Mouse (Mus musculus) embryo, embryonic 10 days (tissue): ENCODE measurements at regions not wholly inside any gene's neighbourhood (a gene's known extent, or its start where the extent isn't known, plus 50 kb on each side); places are given as distances from the start of the nearest gene placed in this dataset.

ENCODE experiments used
- DNase-seq: peaks from one replicate; pipeline ENCODE4 v3.0.0-alpha.2; 2015; ENCODE audit warnings: low spot score

DNA sequence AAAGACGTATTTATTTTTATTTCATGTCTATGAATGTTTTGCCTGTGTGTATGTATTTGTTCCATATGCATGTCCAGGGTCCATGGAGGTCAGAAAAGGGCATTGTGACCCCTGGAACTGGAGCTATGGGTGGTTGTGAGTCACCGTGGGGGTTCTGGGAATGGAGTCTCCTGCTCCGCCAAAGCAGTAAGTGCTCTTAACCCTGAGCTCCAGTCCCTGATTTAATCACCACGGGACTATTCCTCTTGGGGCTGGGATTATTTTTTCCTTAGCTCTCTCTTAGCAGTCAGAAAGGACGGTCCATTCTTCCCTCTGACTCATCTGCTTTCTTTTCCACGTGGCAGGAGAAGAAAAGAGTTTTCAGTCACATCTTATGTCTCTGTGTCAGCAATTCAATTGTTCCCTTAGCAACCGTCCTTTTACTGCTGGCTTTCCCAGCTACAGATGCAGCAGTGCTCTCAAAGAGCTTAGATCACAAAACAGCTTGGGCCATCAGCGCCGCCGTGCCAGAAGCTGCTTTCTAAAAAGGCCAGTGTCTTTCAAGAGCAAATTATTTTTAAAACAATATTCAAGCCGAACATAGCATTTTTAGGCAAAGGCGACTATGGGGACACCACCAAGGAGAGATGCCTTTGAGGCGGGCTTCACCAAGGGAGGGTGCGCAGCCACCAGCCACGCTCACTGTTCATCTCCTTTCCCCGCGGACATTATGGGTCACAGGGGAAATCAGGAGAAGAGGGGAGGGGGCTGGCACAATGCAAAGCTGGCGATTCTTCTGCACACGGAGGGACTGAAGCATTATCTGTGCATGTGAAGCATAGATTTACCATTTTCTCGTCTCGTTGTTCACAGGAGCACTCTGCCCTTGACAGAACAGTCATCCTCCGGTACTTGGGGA is 110.8 kb downstream of the Map3k7 start:
- peak; percentile 82 for DNase-seq

- DNase-seq = no peak
These were observed 112.6 kb downstream of the Map3k7 start for GRCm38 (mm10) chr4:32076391-32076925.

- DNase-seq = no peak
These were observed 119.6 kb downstream of the Map3k7 start for GRCm38 (mm10) chr4:32083456-32083855.

DNA sequence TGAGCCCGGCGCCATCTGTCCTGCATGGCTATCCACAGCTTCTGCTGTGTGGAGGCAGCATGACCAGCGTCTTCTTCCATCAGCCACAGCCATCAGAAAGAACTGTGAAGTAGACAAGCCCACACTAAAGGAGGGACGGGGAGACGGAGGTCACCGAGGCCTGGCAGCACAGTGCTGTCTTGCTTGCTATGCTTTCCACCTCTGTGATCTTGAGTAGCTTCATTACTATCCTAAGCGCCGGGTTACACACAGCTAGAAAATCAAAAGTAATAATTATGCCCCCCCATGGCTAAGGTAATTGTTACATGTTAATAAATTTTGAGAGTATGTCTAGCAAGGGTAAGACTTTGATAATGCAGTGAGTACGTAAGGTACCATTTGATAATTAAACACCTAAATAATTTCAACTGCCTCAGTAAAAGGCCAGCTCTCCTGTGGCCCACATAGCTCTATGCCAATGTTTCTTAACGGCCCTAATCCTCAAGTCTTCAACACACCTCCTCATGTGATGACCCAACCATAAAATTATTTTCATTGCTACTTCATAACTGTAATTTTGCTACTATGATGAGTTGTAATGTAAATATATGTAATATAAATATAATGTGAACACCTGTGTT is 120.5 kb downstream of the Map3k7 start:
- no peak for DNase-seq

DNA sequence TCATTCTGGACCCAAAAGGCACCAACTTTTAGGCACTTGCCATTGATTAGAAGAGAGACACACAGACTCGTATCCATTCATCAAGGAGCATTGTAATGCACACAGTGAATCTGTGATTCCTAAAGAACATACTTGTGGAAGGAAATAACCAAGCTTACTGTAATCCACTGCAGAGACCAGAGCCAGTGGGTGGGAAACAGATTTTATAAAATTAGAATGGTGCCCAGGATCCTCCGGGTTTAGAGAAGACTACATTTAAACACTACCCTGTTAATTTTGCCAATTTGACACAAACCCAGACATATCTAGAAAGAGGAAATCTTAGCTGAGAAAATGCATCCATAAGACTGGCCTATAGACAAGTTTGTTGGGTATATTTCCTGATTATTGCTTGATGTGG is 121.1 kb downstream of the Map3k7 start:
- DNase-seq = no peak

- DNase-seq = no peak
These were observed 127.2 kb downstream of the Map3k7 start for GRCm38 (mm10) chr4:32091086-32091485.

- DNase-seq = no peak
These were observed 128.6 kb downstream of the Map3k7 start for GRCm38 (mm10) chr4:32092320-32093041.

DNA sequence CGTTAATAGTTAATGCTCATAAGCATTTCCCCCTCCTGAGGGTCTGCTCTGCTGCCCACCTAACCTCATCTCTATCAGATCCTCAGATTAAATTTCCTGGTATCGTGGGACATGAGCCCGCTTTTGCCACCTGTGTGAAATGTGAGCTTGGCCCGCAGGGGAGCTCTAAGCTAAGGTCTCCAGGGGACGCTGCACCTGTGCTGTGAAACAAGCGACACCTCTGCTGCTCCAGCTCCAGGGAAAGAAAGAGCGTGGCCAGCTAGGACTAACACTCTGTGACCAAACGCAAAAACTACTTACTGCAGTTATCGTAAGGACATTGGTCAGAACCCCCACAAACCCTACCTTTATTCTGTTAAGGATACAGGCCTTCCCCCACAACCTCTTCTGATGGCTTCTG is 134.3 kb downstream of the Map3k7 start:
- DNase-seq = no peak

GRCm38 (mm10) chr4:32101002-32101401 is 137.1 kb downstream of the Map3k7 start:
- no peak for DNase-seq

- peak; percentile 30 for DNase-seq
These were observed 131.9 kb upstream of the Bach2 start for GRCm38 (mm10) chr4:32106664-32107171.

- no peak for DNase-seq
These were observed 116.3 kb upstream of the Bach2 start for GRCm38 (mm10) chr4:32122320-32122719.

GRCm38 (mm10) chr4:32126828-32127227 is 111.8 kb upstream of the Bach2 start:
- no peak for DNase-seq

GRCm38 (mm10) chr4:32130594-32130993 is 108.0 kb upstream of the Bach2 start:
- DNase-seq = peak; percentile 44

DNA sequence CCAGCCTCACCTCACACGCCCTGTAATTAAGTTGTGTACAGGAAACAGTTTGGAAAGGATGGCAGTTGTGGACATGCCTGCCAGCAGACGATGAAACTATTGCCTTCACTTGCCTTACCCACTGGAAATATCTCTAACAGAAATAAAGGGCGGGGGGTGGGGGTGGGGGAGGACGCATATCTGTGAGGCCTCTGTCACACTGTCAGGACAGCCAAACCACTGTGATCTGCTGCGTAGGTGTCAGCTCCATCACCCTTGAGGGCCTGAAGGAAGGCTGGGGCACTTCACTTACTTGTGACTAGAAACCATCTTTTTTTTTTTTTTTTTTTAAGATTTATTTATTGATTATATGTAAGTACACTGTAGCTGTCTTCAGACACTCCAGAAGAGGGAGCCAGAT is 106.8 kb upstream of the Bach2 start:
- DNase-seq = no peak

- DNase-seq = no peak
These were observed 102.5 kb upstream of the Bach2 start for GRCm38 (mm10) chr4:32136151-32136550.

GRCm38 (mm10) chr4:32137243-32137642 is 101.4 kb upstream of the Bach2 start:
- no peak for DNase-seq

- DNase-seq = no peak
These were observed 100.6 kb upstream of the Bach2 start for GRCm38 (mm10) chr4:32137966-32138365.

GRCm38 (mm10) chr4:32139586-32139985 is 99.0 kb upstream of the Bach2 start:
- no peak for DNase-seq

- DNase-seq = no peak
These were observed 98.5 kb upstream of the Bach2 start for GRCm38 (mm10) chr4:32140068-32140467.

GRCm38 (mm10) chr4:32142198-32142597 is 96.4 kb upstream of the Bach2 start:
- no peak for DNase-seq

- DNase-seq = no peak
These were observed 91.5 kb upstream of the Bach2 start for GRCm38 (mm10) chr4:32147146-32147545.

DNA sequence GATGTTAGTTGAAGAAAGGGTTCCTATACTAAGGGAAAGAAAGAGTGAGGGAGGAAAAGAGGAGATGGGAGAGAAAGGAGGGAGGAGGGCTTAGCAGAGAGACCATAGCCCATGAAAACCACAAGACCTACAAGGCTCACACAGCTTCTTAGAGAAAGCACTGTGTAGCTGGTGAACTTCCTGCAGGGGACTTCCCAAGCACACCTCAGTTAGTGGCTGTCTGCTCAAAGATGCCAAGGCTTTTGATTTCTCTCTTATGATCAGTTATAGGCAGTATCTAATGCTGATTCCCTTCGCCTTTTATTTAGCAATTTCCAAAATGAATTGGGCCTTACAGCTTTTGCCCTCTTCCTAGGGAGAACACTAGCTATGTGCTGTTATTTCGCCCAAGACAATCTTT is 90.0 kb upstream of the Bach2 start:
- no peak for DNase-seq
